Mouse (Mus musculus) frontal cortex, postnatal 14 days (tissue): ENCODE measurements around the gene Crebl2.

Experiments
- DNase-seq, 2 experiments: peaks; one replicate each; pipeline ENCODE4 v3.0.0; 2022; ENCODE audit warnings: low spot score in 2 of 2

The Crebl2 gene

GRCm38 (mm10) chr6:134820411-134820810 lies 9.5 kb upstream of the Crebl2 start:
- DNase-seq = no peak

DNA sequence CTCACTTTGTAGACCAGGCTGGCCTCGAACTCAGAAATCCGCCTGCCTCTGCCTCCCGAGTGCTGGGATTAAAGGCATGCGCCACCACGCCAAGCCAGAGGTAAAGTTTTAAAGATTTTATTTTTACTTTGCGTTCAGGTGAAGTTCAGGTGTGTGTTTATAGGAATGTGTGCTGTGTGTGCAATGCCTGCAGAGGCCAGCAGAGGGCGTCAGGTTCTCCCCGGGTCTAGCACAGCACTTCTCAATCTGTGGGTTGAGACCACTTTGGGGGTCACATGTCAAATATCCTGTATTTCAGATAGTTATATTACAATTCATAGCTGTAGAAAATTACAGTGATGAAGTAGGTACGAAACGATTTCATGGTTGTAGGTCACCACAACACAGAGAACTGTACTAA lies 7.1 kb upstream of the Crebl2 start:
- DNase-seq = no peak

DNA sequence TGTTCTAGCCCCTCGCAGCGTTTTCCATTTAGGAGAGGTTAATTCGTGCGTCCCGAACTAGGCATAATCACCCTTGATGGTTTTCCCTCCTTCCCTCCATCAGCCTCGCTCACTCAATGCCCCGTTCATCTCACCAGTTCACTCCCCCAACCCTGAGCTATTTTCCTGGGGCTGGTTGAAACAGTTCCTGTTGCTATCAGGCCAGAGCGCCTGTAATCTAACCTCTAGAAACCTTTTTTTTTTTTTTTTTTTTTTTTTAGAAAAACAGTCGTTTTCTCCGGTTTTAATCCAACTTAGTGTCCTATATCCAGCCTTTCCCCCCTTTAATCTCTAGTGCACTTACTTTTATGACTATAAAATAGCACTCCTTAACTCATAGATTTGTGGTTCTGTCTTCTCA lies 822 bp downstream of the Crebl2 start:
- no peak for DNase-seq

DNA sequence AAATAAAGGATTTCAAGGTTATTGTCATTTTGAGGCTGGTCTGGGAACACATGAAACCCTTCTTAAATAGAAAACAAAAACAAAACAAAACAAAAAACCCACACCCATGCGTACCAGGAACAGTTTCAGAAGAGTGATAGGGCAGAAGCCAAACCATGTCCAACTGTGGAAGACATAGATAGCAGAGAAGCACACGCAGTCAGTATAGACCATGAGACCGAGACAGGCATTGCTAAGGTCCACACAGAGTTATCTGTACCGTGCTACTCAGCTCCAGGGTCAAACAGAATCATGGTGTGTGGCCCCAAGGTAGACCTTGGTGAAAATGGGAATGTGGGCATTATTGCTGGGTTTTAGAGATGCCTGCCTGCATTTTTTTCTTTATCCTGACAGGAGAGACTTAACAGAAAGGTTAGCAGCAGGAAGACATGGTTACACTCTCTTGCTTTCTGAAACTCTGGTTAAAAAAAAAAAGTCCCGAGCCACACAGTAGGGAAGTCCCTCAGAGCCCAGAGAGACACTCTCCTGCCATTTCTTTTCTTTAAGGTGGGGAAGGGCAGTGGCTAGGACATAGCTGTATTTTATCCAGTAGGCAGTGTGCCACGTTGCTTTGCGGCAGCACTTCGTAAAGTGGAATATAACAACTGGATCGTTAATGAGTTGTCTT lies 4.8 kb downstream of the Crebl2 start:
- DNase-seq = no peak

DNA sequence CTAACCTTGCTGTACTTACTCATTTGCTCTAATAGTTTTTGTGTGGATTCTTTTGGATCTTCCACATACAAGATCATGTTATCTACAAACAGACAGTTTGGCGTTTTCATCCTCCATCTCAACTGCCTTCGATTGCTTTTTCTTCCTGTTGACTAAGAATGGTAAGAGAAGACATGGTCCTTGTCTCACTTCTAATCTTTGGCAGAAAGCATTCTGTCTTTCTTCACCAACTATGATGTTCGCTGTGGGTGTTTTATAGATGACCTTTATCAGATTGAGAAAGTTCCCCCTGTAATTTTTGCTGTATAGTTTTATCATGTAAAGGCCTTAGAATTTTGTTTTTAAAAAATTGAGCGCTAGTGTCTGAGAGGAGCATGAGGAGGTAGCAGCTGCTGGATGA lies 8.2 kb downstream of the Crebl2 start:
- DNase-seq = no peak

GRCm38 (mm10) chr6:134840346-134840745 lies 10.4 kb downstream of the Crebl2 start:
- no peak for DNase-seq

DNA sequence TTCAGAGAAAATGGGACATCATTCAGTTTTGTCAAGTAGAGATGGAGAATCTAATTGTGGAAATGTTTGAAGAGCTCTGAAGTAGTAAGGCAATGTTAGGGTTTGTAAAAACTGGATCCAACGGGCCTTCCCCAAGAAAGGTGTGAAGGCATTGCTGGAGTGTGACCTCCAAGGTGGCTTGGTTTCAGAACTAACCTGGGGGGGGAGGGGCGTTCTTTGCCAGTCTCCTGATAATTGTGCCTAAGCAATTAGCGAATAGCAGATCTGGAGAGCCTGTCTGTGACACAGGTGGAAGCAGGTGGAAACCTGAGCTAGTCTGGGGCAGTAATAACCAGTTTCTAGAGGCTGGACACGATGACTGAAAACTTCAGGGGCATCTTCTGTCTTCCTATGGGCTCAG lies 15.8 kb downstream of the Crebl2 start:
- no peak for DNase-seq

GRCm38 (mm10) chr6:134846308-134846707 lies 16.4 kb downstream of the Crebl2 start:
- no peak for DNase-seq

DNA sequence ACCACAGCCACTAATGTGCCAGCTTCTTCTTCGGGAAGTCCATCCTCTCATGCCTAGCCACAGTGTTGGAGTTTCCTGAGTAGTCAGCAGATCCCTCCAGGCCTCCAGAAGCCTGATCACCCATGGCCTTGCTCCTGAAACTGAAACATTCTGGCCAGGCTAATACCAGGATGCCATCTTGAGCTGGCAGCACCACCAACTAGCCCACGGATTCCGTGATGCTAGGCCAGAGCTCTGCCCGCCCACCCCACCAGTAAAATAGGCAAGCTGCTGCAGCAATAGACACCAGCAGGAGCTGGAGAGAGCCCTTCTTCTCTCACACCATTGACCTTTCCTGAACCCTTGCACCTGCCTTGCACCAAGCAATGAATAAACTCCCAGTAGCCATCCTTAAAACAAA lies 17.6 kb downstream of the Crebl2 start:
- DNase-seq = no peak

DNA sequence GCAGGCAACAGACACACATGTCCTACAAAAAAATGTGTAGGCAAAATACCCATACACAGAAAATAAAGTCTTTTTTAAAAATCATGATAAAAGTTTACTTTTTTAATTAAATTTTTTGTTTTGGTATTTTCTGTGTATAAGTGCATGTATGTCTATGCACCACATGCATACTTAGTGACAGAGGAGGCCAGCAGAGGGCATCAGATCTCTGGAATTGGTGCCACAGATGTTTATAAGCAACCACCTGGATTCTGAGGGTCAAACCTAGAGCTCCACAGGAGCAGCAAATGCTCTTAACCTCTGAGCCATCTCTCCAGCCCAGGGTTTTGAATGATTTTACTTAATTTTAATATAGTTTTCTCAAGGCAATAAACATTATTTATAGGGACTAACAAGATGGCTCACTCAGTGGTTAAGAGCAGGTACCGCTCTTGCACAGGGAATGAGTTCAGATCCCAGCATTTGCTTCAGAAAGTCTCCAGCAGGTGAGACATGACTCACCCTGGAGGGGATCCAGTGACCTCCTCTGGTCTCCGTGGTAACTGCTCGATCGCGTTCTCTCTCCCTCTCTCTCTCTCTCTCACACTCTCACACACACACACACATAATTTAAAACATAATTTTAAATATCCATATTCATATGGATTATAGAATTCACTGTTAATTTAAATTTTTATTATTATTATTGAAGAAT lies 18.4 kb downstream of the Crebl2 start:
- DNase-seq = no peak

DNA sequence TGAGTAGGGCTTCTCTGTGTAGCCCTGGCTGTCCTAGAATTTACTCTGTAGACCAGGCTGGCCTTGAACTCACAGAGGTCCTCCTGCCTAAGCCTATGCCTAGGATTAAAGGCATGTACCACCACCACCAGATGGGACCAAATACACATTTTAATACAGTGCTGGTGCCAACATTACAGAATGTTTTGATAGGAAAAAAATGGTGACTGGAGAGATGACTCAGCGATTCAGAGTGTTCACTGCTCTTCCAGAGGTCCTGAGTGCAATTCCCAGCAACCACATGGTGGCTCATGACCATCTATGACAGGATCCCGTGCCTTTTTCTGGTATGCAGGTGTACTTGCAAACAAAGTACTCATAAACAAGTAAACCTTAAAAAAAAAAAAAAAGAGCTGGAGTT lies 19.5 kb downstream of the Crebl2 start:
- DNase-seq = no peak

- no peak for DNase-seq
These were observed 20.0 kb downstream of the Crebl2 start for GRCm38 (mm10) chr6:134849985-134850384.

DNA sequence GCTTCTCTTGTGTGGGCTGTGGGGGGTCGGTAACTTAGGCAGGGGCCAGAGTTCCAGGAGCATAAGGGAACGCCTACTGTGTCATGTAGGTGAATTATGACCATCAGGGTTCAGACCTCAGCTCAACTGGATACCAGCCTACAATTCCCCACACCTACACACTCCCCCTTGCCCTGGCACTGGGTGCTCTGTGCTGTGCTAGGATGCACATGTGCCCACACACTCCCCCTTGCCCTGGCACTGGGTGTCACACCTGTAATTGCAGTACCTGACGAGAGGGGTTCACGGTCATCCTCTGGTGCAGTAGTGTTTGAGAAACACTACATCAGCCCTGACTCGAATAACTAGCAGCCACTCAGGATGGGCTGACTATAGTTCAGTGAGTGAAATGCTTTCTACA lies 24.8 kb downstream of the Crebl2 start:
- DNase-seq = no peak

- DNase-seq = no peak
These were observed 26.0 kb downstream of the Crebl2 start for GRCm38 (mm10) chr6:134855926-134856325.

GRCm38 (mm10) chr6:134859021-134859420 lies 29.1 kb downstream of the Crebl2 start:
- DNase-seq = no peak

DNA sequence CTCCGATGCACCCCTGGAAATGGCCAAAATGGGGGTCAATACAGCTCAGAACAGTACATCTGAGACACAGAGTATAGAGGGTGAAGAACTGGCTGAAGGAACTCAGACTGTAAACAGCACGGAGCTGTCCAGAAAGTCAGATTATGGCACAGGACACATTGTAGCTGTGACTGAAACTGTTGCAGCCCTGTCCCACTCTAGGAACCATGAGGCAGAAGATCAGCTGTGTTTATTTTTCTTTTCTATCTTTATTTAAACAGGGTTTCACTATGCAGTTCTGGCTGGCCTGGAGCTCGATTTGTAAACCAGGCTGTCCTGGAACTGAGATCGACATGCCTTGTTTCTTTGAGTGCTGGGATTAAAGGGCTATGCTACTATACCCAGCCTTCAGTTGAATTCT lies 30.3 kb downstream of the Crebl2 start:
- no peak for DNase-seq

- no peak for DNase-seq
These were observed 31.4 kb downstream of the Crebl2 start for GRCm38 (mm10) chr6:134861386-134861785.

DNA sequence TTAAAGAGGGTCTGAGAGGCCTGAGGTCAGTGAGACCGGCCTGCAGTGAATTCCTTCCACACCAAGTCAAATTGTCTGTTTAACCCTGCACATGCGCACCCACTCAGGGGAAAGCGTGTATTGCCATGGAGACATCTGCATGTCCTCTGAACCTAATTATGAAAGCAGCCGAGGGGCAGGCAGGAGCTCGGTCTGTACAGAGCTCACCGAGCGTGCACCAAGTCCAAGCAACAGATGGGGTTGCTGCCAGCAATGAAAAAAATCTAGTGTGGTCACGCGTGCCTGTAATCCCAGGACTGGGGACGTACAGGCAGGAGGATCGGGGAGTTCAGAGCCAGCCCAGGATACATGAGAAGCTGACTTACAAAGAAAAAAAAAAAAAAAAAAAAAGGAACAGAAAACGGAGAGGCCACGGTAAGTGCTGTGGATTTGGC lies 32.7 kb downstream of the Crebl2 start:
- DNase-seq = peak; percentile 20

DNA sequence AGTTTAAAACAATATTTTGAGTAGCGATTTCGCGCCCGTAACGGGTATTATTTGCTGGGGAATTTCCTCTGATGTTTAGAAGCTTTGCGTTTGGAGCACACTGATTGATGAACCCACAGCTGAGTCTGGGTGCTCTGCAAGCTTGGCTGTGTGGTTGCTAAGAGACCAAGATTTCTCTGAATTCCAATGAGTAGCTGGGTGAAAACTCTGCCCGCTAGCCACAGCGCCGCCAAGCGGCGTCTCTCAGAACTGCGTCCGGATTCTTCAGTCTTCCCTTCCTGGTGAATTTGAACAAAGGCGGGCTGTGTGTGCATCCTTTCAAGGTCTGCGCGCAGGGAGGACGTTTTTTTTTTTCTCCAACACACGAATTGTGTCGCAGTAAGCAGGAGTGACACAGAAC lies 33.2 kb downstream of the Crebl2 start:
- DNase-seq = peak; percentile 94 to 99

DNA sequence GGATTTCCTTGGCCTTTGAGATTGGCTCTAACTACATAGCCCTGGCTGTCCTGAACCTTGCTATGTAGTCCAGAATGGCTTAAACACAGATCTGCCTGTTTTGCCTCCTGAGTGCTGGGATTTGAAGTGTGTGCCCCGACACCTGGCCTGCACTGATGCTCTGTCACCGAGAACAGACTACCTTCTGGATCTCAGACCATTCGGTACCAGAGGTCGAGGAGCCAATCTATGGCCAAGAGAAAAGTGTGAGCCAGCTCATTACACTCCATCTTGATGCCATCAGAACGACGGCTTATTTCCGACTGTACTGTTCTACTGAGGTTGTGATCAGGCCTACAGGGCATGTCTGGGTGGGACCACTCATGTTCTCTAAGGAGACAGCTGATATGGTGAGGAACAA lies 36.2 kb downstream of the Crebl2 start:
- no peak for DNase-seq

DNA sequence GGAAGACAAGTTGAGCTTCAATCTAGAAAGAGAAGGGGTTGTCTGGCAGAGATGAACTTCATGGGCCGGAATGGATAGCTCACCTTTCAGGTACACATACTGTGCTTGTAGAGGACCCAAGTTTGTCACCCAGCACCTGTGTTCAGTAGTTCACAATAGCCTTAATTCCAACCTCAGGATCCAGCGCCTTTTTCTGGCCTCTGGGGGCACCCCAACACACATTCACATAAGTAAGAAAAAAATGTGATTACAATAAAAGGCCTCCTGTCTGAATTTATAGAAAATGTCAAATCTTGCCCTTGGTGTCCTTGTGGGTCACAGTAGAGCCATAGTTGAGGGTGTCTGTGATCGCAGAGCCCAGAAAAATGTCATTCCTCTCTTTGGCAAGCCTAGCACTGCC lies 37.4 kb downstream of the Crebl2 start:
- DNase-seq = no peak

DNA sequence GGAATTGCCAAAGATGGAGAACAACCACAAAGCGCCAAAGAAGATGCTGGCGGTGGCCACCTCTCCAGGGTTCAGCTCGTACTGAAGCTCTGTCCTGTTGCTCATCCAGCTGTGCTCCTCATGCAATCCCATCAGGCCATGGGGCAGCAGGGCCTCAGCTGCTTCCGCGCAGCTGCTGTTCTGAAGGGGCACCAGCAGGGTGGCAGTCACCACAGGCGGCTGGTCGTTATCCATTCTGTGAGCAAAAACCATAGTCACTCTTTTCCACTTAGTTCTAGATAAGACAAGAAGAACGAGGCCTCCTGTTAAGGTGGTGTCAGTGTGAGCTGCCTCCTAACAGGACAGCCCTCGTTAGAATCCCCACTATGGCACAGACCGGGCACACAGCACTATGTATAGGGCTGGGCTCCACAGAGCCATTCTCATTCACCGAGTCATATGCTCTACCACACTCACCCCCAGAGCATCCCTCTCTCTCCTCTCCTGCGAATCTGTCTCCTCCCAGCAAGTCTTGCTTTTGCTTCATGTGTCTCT lies 40.3 kb downstream of the Crebl2 start:
- no peak for DNase-seq

DNA sequence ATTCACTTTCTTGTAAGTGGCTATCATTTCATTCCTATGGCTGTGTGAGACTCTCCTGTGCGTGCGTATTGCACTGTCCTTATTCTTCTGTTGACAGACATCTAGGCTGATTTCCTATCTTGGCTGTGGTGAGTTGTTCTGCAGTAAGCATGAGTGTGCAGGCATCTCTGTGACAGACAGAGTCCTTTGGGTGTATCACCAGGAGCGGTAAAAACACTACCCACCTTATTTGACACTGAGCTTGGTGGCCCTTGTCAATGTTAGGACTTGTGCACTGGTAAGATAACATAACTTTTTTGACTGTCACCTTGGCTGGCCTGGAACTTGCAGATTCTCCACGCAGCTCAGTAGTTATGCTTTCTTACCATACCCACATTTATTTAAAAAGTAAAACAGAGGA lies 40.9 kb downstream of the Crebl2 start:
- no peak for DNase-seq
